Mouse (Mus musculus) kidney, adult 2 months (tissue): Measurements from ENCODE around the gene Cfap61.

Source experiments
- CTCF ChIP-seq: fragments of 200-500 bp; conservative IDR thresholded peaks from 2 replicates; pipeline ENCODE4 v1.5.1; 2011; ENCODE audit warnings: low read depth, mild to moderate bottlenecking, control low read depth, low read length, moderate library complexity, mixed read lengths; ENCODE audit not compliant: insufficient read depth, insufficient read length
- POLR2A ChIP-seq: fragments of 200-500 bp; IDR thresholded peaks from one replicate; pipeline ENCODE4 v1.6.1; 2011; ENCODE audit warnings: low read depth, low read length, control low read depth

DNA sequence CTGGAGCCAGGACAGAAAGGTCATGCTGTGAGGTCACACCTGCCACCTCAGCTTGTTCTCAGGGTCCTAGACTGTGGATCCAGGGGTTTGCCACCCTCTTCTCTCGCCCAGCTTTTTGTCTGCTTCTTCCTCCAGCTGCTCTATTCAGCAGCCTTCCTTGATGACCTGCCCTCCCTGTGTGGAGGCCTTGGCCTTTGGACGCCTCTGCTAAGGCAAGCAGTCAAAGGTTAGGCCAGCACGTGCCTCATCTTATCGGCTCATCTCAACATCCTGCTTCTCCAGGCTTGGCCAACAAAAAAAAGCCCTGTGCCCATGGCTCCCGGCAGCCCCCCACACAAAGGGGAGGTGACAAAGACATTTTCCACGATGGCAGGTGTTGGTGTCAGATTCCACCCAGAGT is 313.0 kb downstream of the Cfap61 start:
- TF ChIP-seq POLR2A: no peak
- TF ChIP-seq CTCF: no peak
